Mouse (Mus musculus) right cerebral cortex, postnatal 10 days (tissue): ENCODE results near the gene Ppp2r2c.

Source experiments
- DNase-seq, 2 experiments: peaks; one replicate each; pipeline ENCODE4 v3.0.0; 2021; ENCODE audit warnings: low spot score in 2 of 2

Gene Ppp2r2c

DNA sequence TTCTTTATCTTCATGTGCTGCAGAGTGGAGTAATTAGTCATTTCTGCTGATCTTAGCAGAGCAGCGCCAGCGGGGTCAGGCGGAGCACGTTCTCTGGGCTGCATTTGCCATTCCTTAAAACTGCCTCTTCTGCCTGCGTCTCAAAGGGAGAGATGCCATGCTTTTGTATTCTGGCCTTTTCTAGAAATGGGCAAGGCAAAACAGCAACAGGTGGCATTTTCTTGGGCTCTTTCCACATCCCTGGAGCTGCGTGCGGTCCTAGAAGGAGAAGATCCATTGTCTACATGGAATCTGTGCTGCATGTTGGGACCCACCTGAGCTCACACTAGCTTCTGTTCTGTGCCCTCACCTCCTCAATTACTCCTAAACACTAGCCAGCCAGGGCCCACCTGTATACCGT, 29.7 kb downstream of the Ppp2r2c start:
- DNase-seq, result no peak

DNA sequence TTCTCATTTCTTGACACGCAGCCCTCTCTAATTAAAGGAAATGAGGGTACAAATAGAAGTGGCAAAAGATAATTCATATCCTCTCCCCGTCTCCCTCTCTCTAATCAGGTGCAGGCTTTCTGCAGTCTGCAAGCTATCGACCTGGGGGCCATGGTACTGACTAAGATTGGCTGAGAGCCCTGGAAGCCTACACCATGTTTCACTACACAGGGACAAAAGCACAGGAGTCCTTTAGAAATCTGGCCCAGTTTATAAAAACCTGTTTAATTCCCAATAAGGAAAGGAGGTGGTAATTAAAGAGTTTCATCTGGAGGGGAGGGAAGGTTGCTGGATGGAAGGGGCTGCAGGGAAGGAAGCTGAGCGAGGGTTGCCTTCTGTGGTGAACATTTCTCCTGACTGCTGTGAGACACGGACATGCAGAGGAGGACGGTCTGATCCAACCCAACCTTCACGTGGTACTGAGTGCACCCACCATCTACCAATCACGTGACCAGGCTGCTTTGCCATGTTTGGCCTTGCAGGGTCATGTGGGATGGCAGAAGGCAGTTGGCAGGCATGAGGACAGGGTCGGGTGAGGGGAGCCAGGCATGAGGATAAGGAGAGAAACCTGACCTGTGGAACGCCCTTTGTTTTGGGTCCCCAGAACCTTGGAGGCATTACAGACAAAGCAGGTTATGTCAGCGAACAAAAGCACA, 30.2 kb downstream of the Ppp2r2c start:
- DNase-seq, result no peak

DNA sequence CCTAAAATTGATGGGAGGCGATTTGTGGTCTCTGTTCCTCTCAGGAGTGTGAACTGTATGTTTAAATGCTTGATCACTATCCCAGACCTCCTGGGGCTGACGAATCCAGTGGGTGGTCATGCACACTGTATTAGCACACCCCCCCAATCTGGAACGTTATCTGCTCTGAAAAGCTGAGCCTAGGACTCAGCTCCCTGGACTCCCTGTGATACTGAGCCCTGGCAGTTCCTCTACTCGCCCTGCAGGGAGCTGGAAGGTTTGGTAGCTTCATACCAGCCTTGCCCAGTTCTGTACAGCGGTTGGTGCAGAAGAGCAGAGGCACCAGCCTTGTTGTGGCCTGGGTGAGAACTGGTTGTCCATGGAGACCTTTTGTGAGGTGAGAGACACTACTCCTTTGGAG, 31.1 kb downstream of the Ppp2r2c start:
- no peak for DNase-seq

DNA sequence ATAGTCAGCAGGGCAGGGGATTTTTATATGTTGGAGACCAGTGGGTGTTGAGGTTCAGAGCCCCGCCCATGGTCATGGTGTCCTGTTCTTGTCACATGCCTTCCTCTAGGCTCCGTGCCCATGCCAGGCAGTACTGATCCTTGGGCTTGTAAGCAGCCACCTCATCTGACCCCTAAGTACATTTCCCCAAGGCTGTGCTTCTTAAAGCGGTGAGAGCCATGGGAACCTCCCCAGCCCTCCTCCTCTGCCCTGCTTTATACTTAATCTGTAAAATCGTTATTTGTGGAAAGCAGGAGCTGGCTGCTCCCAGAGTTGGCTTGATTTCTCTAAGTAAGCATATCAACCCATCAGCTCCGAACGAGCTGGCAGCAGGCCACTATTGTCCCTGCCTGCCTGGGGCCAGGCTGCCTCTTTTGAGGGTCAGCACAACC, 31.9 kb downstream of the Ppp2r2c start:
- DNase-seq, result peak; percentile 65 to 69

DNA sequence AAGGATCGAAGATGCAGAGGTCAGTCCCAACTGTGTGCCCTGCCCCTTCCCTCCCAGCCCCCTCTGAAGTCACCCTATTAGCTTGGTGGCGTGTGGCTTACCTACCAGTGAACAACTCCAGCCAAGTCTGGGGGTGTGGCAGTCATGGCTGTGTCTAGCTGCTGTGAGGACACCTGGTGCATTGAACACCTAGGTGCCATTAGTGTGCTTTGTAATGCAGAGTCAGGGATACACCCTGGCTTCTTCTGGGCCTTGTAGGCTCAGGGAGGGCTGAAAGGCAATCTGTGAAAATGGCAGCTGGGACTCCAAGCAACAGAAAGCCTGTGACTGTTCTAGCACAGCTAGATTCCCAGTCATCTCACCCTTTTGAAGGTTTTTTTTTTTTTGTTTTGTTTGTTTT, 34.5 kb downstream of the Ppp2r2c start:
- no peak for DNase-seq

DNA sequence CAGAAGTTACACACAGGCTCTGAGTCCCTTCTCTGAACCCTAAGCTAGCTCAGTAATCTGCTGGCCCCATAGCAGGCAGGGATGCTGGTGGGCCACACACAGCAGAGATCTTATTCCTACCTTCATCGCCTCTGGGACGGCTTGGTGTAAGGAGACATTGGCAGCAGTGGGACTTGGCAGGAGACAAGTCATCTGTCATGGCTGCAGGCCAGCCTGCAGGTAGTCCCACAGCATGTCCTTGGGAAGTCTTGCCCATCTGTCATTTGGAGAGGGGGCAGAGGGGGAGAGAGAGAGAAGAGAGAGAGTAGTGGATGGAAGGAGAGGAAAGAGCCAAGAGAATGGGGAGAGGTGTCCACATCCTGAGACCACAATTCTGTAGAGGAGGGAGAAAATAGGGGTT, 35.8 kb downstream of the Ppp2r2c start:
- no peak for DNase-seq

DNA sequence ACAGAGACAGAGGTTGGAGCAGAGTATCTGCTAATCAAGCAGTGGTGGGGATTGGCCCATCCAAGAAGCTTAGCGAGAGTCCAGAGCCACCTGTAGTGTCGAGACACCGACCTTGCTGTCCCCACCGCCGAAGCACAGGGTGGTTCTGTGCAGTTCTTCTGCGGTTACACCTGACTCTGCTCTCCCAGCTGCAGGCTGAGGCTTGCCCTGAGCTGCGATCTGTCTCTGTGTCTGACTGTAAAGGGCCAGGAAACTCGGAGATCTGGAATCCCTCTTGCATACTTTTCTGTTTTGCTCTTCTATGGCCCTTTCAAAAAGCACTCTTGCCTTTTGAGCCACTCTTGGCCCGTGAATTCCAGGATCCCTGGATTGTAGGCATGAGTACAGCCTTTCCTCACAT, 36.4 kb downstream of the Ppp2r2c start:
- no peak for DNase-seq

DNA sequence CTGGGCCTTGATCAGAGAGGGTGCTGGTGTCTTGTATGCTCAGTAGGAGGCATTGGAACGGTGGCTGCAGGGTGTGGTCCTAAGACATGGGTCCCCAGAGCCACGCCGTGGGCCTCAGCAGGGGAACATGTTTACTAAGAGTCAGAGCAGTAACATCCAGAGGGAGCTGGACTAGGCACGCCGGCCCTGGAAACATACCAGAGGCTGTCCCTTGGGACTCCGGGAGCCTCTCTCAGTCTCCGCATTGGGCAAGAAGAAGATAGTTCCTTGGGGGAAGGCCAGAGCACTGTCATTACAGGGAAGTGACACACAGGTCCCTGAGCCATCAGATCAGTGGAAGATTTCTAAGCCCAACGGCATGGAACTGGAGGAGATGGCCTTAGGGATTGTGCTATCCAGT, 36.9 kb downstream of the Ppp2r2c start:
- no peak for DNase-seq

DNA sequence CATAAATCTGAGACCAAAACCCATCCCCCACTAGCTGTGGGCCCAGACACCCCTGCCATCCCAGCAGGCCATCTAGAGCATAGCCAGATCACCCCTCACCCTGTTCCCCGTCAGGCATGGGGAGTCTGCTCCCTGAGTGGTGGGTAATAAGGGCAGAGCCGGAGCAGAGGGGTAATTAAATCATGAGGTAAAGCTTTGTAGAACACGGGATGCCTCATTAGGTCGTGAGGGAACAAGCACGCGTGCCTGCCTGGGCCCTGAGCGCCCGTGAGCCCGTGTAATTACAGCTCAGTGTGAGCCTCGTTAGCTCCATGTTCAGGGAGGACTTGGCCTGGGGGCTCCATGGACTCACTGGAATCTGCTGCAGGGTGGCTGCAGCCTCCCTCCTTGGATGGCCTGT, 39.4 kb downstream of the Ppp2r2c start:
- DNase-seq, result no peak

DNA sequence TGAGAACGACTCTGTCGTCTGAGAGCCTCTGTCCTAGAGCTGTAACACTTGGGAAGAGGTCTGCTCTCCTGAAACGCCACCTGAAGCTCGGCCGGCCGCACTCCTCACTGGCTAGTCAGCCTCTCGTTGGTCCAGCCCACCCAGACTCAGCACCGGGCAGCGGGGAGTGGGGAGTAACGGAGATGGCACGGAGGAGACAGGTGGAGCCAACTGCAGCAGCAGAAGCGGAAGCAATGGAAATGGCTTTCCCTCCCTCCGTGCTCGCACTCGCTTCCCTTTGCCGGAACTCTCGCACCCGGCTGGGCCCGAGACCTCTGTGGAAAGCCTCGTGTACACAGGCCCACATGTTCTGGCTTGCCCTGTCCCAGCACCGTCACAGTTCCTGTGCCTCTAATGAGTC, 41.2 kb downstream of the Ppp2r2c start:
- DNase-seq, result no peak

DNA sequence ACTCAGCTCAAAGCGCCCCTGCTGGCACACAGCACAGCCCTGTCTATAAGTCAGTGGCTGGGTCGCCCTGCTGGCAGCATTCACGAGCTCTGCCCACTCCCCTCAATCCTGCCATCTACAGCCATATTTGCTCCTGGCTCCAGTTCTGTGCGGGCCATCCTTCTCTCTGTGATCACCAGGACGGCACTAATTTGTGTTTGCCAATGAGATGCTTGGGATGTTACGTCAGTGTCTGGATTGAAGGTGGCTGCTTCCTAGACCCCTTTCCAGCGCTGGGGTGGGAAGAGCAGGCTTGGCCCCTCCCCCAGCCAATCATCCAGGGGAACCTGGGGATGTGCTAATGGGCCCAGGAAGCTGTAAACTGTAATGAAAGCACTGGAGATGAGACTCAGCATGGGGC, 42.7 kb downstream of the Ppp2r2c start:
- no peak for DNase-seq

DNA sequence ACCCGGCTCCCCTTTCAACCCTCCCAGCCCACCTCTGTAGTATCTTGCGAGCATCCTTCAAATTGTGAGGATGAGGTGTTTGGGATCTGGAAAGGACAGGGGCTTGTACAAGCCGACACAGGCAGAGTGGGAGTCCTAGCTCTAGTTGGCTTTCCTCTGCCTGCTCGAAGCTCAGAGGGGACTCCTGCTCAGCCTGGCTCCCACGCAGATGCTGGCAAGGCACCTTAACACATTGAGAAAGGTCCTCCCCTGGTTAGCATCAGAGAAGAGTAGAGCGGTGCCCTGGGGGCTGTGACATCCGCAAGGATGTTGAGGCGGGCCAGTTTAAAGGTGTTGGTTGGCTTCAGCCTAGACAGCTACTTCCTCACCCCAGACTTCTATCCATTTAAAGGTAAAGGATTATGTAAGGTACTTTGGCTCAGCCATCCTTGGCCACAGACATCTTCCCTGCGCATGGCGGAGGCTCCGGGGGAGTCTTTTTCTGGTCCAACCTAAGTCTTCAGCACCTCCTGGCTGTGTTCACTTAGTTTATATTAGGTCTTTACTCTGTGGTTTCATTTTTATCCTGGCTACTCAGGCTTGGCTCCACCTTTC, 43.5 kb downstream of the Ppp2r2c start:
- DNase-seq, result no peak

DNA sequence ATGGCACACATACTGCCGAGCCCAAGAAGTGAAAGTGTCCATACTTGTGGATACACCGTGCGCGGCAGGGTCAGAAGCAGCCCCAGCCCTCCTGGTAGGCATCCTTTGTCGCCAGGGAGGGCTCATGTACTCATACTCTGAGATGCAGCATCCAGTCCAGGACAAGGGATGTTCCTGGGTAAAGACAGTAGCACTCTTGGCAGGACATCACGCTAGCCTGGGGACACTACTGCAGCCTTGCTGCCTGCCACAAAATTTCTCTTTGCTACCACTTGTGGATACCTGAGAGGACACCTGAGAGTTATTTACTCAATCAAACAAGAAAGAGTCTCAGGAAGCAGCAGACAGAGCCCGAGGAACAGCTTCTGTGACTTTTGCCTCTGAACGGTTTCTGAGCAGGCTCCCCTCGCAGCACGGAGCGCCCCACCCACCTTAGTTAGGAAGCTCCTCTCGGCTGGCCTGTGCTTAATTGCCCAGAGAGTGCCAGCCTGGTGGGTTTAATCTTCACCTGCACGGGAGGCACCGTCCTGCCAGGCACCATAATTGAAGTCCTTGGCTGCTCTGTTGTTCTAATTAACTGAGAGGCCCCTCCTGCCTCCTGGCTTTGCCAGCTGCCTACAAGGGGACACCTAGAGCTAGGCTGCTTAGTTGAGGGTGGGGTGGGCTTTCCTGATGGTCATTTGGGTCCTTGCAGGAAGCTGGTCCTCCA, 44.4 kb downstream of the Ppp2r2c start:
- DNase-seq, result no peak

DNA sequence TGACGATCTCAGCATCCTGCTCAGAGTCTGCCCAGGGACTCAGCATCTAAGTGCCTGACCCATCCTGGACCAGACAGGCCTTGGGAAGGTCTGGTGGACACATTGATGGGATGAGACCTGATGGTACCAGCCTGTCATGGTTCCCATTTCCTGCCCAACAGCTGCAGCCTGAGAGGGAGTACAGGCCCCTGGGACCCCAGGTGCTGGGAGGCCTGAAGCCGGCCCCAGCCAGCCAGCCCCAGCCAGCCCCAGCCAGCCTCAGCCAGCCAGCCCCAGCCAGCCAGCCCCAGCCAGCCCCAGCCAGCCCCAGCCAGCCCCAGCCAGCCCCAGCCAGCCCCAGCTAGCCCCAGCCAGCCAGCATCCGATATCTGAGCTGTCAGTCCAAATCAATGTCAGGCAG, 46.9 kb downstream of the Ppp2r2c start:
- no peak for DNase-seq

DNA sequence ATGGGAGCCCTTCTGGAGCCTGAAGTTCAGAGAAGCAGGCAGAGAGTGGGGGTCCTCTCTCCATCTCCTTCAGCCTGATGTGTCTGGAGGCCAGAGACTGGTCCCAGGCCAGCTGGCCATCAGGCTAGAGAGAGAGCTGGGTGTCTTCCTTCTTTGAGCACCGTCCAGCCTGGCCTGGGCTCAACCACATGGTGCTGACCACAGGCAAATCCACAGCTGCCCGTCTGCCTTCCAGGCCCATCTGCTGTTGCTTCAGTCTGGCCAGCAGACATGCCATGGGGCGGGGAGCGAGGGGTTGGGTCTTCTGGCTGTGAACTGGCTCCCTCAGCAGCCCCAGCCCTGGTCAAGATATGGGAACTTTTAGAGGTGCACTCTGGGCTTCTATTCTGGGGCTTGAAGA, 48.3 kb downstream of the Ppp2r2c start:
- DNase-seq, result no peak

DNA sequence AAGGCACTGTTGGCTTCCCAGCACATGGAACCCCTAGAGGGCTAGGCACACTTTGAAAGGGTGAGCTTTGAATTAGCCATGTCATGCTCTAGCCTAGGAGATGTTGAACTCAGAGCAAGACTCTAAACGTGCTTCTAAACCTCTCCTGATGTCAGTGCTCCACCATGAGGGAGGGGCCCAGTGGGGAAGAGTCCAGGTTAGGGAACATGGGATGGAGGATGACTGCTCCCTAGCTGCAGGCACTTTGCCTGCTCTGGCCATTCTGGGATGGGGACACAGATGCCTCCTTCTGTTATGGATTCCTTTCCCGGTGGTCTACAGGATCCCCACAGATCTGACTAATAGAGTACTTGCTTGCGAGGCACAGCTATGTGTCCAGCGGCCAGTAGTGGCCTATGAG, 48.9 kb downstream of the Ppp2r2c start:
- DNase-seq, result no peak

DNA sequence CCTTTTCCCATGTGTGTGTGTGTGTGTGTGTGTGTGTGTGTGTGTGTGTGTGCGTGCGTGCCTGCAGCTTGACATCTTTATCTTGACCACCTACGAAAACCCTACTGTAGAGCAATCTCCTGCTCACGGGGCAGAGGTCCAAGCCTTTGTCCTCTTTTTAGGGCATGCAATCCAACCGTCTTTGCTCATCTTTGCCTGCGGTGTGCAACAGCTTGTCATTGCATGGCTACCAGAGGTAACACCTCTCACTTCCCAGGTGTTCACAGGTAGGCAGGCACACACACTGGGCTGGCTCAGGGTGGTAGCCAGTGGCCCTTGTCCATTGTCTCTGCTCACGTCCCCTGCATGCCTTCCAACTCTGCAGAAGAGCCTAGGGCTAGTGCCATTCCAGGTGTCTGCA, 49.7 kb downstream of the Ppp2r2c start:
- no peak for DNase-seq

DNA sequence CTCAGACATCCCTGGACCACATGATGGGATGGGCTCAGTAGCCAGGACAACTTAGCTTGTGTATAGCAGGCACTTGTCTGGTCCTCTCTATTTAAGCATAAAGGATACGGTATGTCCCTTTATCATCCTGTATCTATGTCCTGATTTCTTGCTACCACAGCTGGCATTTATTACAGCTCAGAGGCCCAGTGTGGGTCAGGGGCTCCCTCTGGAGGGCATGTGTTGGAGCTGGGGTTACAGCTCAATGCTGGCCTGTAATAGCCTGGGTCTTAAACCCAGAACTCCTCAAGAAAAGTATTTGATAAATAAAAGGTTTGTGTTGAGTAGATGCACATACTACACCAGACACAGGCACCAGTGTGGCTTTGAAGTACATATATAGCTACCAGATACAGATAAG, 51.8 kb downstream of the Ppp2r2c start:
- no peak for DNase-seq

DNA sequence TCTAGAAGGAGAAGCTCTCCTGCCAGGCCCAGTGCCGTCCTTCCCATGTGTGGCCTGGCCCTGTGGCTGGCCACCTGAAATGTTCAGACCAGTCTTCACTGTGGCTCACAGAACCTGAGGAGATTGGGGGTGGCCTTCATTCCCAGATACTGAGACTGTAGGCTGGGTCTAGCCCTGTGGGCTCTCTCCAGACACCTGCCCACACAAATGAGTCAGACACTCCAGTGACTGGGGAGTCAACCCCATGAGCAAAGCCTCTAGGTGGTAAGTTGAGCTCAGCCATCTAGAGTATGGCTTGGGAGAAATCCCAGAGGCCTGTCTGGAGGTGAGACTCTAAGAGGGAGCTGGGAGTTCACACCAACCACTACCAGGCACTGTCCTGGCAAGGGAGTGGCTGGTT, 53.6 kb downstream of the Ppp2r2c start:
- no peak for DNase-seq

DNA sequence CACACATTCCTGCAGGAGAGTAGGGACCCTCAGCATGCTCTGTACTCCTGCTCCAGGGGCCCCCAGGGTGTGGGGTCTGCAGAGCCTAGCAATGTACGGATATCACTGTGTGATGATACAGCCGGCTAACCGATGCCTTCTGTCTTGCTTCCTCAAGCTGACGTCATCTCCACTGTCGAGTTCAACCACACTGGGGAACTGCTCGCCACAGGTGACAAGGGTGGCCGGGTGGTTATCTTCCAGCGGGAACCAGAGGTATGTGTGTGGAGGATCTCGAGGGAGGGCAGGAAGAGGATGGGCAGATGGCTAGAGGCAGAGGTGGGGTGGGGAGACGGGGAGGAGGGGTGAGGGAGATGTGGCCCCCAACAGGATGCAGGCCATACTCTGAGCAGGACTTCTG, 54.5 kb downstream of the Ppp2r2c start:
- DNase-seq, result no peak

DNA sequence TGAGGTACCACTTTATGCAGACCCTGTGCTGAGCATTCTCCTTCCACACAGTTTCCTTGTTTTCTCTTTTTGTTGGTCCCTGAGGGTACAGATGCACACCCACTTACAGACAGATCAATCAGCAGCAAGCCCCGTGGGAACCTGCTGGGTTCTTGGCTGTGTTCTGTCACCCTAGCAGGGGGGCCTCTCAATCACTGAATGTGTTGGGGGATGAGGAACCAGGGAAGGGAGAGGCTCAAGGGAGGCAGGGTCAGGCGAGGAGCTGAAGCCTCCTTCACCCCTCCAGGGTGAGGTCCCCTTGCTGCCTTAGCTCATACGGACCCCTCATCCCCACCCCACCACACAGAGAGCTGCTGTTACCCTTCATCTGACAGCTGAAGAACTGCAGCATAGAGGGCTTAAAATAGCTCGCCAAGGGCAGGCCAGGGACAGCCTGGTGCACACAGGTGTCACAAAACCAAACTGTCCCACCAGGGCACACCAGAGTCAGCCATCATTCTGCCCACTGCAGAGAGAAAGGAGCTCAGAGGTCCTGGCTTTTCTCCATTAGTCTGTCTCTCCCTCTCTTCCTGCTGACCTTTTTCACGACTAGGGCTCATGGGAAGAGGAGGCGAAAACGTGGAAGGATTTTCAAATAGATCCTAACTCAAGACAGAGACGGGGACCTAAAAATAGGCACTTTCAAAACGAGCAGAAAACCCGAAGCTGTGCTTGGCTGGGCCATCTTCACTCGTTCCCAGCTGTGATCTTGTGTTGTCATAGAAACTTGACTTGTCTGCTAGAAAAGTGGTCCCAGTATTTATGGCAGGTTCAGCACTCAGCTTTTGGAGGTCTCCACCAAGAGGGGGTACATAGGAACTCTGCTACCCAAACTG, 55.8 kb downstream of the Ppp2r2c start:
- peak; percentile 70 to 86 for DNase-seq

DNA sequence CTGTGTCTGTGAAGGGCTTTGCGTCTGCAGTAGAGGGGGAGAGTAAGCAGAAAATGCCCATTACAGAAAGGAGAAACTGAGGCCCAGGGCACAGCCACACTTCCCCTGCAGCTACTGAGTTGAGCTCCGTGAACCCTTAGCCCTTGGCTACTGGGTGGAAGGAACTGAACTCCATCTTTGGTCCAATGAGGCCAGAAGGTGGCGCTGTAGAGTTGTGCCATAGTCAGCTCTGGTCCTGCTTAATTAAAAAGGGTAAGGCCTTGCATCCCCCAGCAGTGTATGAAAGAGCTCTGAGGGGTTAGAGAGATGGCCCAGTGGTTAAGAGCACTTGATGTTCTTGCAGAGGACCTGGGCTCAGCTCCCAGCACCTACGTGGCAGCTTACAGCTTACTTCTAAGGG, 60.4 kb downstream of the Ppp2r2c start:
- DNase-seq, result no peak
